Mouse (Mus musculus): ENCODE measurements around the gene Sdcbp2. TPM values are rescaled to one million over a fixed set of nuclear protein-coding genes. Genes with fewer than 3 reads are reported as not detected.

Gene Sdcbp2
- polyA plus RNA-seq, 1 experiment = not detected

DNA sequence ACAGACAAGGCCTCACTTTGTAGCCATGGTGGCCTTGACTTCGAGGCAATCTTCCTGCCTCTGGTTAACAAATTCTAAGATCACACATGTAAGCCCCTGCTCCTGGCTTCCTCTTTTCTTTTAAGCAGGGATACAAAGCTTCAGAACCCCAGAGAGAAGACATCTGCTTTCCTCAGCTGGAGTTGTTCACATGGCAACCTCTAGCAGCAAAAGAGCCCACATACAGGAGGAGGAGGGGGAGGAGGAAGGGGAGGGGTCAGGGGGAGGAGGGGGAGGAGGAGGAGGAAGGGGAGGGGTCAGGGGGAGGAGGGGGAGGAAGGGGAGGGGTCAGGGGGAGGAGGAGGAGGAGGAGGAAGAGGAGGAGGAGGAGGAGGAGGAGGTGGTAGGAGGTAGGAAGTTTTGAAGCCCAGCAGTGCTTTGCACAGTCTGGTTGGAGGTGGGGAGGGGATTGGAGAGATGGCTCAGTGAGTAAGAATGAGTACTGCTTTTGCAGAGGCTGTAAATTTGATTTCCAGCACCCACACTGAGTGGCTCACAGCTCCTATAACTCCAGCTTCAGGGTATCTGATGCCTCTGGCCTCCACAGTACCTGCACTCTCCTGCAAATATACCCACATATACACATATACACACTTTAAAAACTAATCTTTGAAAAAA lies 36.3 kb upstream of the Sdcbp2 start:
- no peak overlapping the region for H3K4me3 ChIP-seq (replicated peaks; ENCODE audit: control insufficient read depth, low read depth, low read length)
- peak overlapping the region; percentile 14; the same call in 1 of the 2 replicates for H3K27ac ChIP-seq (ENCODE audit: control insufficient read depth, insufficient read depth, low read depth, low read length, poor library complexity)
- no peak for TF ChIP-seq POLR2A (IDR thresholded peaks at IDR 0.05; ENCODE audit: borderline replicate concordance, control insufficient read depth, low read depth, low read length)
- no peak for TF ChIP-seq CTCF (IDR thresholded peaks at IDR 0.05; ENCODE audit: control insufficient read depth, insufficient read depth, low read length)
- WGBS = 0% methylated on average over 1 of the region's 1 CpGs
- H3K4me1 ChIP-seq (ENCODE audit: control insufficient read depth, insufficient read depth, low read length) = no peaks in the 10 kb centered on the region; the same call in 1 of the 2 replicates

DNA sequence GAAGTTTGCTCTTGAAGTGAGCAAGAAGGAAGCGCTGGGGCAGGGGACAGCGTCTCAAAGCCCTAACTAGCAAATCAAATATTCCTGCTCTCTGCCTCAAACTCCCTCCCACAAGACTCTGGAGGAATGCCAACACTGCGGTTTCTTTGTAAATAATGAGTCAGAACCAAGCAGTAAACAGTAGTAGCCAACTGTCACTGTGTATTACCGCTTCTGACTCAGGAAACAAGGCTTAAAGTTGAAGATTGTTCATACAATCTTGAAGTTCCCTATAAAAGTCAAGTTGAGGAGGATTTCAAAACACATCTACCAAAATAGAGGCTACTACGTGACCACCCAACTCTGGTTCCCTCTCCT lies 35.8 kb upstream of the Sdcbp2 start:
- WGBS = 5% methylated on average over 5 of the region's 5 CpGs
- no peak overlapping the region for H3K4me3 ChIP-seq (replicated peaks; ENCODE audit: control insufficient read depth, low read depth, low read length)

DNA sequence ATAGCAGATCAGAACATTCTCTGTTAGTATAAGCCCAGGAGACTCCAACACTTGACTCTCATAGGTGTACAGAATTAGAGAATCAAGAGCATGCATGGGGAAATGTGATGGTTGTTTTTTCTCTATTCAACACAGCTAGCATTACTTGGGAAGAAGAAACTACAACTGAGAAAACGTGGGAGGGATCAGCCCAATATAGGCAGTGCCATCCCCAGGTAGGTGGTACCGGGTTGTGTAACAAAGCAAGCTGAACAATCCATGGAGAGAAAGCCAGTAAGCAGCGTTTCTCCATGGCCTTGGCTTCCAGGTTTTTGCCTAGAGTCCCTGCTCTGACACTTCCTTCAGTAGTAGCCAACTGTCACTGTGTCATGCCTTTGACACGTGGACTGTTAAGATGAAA lies 33.8 kb upstream of the Sdcbp2 start:
- 51% methylated on average over 4 of the region's 4 CpGs for WGBS
- TF ChIP-seq CTCF (IDR thresholded peaks at IDR 0.05; ENCODE audit: control insufficient read depth, insufficient read depth, low read length) (no peak), POLR2A (IDR thresholded peaks at IDR 0.05; ENCODE audit: borderline replicate concordance, control insufficient read depth, low read depth, low read length) (no peak)

More for the DNA sequence above, 35.8 kb upstream of the Sdcbp2 start:
- no peak for TF ChIP-seq CTCF (IDR thresholded peaks at IDR 0.05; ENCODE audit: control insufficient read depth, insufficient read depth, low read length)
- no peak for TF ChIP-seq POLR2A (IDR thresholded peaks at IDR 0.05; ENCODE audit: borderline replicate concordance, control insufficient read depth, low read depth, low read length)
- no peak overlapping the region; the same call in 1 of the 2 replicates for H3K27ac ChIP-seq (ENCODE audit: control insufficient read depth, insufficient read depth, low read depth, low read length, poor library complexity)
- no peaks in the 10 kb centered on the region; the same call in 1 of the 2 replicates for H3K4me1 ChIP-seq (ENCODE audit: control insufficient read depth, insufficient read depth, low read length)

DNA sequence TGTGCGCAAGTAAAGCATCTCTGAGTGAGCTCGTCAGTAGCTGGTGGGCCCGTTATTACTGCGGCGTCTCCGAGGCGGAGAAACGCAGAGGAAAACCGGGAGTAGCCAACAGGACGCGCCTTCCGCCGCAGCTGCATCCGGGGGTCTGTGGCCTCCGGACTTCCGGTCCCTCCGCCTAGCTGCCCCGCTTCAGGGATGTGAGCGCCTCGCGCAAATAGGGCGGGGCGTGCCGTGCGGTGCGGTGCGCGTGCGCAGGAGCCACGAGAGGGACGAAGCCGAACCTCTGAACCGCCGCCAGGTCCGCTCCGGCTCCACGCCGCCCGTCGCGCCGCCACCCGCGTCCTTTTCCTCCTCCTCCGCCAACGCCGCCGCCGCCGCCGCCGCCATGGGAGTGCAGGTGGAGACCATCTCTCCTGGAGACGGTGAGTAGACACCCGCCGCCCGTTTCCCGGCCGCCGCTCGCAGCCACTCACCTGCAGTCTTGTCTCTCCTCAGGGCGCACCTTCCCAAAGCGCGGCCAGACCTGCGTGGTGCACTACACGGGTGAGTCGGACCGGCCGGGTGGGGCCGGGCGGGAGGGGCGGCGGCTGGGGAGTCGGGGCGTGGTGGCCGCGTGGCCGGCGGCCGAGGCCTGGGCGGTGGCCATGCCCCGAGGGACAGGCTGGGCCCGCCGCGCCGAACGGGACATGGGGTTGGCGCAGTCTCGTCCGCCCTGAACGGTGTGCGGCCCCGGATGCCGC lies 29.9 kb upstream of the Sdcbp2 start, which contains the start of gene Fkbp1a:
Gene Fkbp1a (plus strand): TSS at position 161 of the 740 bp plus-strand sequence.
- TF ChIP-seq CTCF (IDR thresholded peaks at IDR 0.05; ENCODE audit: control insufficient read depth, insufficient read depth, low read length) = no peak
- peak; percentile 70; the same call in 1 of the 2 replicates for TF ChIP-seq POLR2A (IDR thresholded peaks at IDR 0.05; ENCODE audit: borderline replicate concordance, control insufficient read depth, low read depth, low read length)
- no peaks in the 10 kb centered on the region; the same call in 1 of the 2 replicates for H3K4me1 ChIP-seq (ENCODE audit: control insufficient read depth, insufficient read depth, low read length)
- H3K4me3 ChIP-seq (replicated peaks; ENCODE audit: control insufficient read depth, low read depth, low read length) = peak within 1 kb of the TSS; percentile 78
- WGBS = under 1% methylated on average over 89 of the region's 93 CpGs
- peak within 1 kb of the TSS; percentile 63; the same call in 1 of the 2 replicates for H3K27ac ChIP-seq (ENCODE audit: control insufficient read depth, insufficient read depth, low read depth, low read length, poor library complexity)

More for the DNA sequence above, 33.8 kb upstream of the Sdcbp2 start:
- no peaks in the 10 kb centered on the region; the same call in 1 of the 2 replicates for H3K4me1 ChIP-seq (ENCODE audit: control insufficient read depth, insufficient read depth, low read length)
- no peak overlapping the region for H3K4me3 ChIP-seq (replicated peaks; ENCODE audit: control insufficient read depth, low read depth, low read length)
- H3K27ac ChIP-seq (ENCODE audit: control insufficient read depth, insufficient read depth, low read depth, low read length, poor library complexity) = no peak overlapping the region

GRCm38 (mm10) chr2:151543063-151543895 lies 29.1 kb upstream of the Sdcbp2 start:
- Histone ChIP-seq H3K4me3 (replicated peaks; ENCODE audit: control insufficient read depth, low read depth, low read length) (peak overlapping the region; percentile 78), H3K27ac (ENCODE audit: control insufficient read depth, insufficient read depth, low read depth, low read length, poor library complexity) (peak overlapping the region; percentile 27; the same call in 1 of the 2 replicates), H3K4me1 (ENCODE audit: control insufficient read depth, insufficient read depth, low read length) (no peaks in the 10 kb centered on the region; the same call in 1 of the 2 replicates)
- WGBS = 2% methylated on average over 21 of the region's 21 CpGs
- TF ChIP-seq CTCF (IDR thresholded peaks at IDR 0.05; ENCODE audit: control insufficient read depth, insufficient read depth, low read length) = no peak
- no peak for TF ChIP-seq POLR2A (IDR thresholded peaks at IDR 0.05; ENCODE audit: borderline replicate concordance, control insufficient read depth, low read depth, low read length)

DNA sequence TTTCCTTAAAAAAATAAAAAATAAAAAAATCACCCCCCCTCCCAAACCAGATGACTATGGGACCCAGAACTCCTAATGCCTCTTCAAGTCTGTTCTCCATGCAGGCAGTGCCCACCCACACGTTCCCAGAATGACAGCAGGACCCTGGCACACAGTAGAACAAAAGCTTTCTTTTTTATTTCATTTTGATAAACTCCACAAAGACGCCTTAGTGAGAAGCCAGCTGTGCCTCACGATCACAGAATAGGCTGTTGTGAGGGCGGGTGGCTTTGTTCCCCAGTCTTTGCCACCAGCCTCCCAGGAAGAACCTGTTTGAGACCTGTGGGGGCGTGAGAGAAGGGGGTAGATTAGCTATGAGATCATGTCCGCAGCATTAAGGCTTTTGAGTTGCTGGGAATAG lies 27.7 kb upstream of the Sdcbp2 start:
- Histone ChIP-seq H3K27ac (ENCODE audit: control insufficient read depth, insufficient read depth, low read depth, low read length, poor library complexity) (no peak overlapping the region), H3K4me1 (ENCODE audit: control insufficient read depth, insufficient read depth, low read length) (no peaks in the 10 kb centered on the region; the same call in 1 of the 2 replicates), H3K4me3 (replicated peaks; ENCODE audit: control insufficient read depth, low read depth, low read length) (no peak overlapping the region)
- WGBS = 72% methylated on average over 6 of the region's 6 CpGs
- no peak for TF ChIP-seq POLR2A (IDR thresholded peaks at IDR 0.05; ENCODE audit: borderline replicate concordance, control insufficient read depth, low read depth, low read length)

- TF ChIP-seq POLR2A (IDR thresholded peaks at IDR 0.05; ENCODE audit: borderline replicate concordance, control insufficient read depth, low read depth, low read length) (no peak), CTCF (IDR thresholded peaks at IDR 0.05; ENCODE audit: control insufficient read depth, insufficient read depth, low read length) (no peak)
- 75% methylated on average over 4 of the region's 4 CpGs for WGBS
- no peak overlapping the region for H3K4me3 ChIP-seq (replicated peaks; ENCODE audit: control insufficient read depth, low read depth, low read length)
- H3K27ac ChIP-seq (ENCODE audit: control insufficient read depth, insufficient read depth, low read depth, low read length, poor library complexity) = no peak overlapping the region
- H3K4me1 ChIP-seq (ENCODE audit: control insufficient read depth, insufficient read depth, low read length) = no peaks in the 10 kb centered on the region; the same call in 1 of the 2 replicates
Measured at GRCm38 (mm10) chr2:151546571-151546970, 25.9 kb upstream of the Sdcbp2 start.
